Mouse (Mus musculus): ENCODE results near the gene Hist1h4d. TPM values are rescaled to one million over a fixed set of nuclear protein-coding genes. Genes with fewer than 3 reads are reported as not detected.
"Not testable (repeated sequence)": the region's sequence is repeated elsewhere in the genome, so short reads cannot be mapped to it uniquely, and the experiment has no call there.

Gene Hist1h4d
- 19.1 and 20.9 TPM in 2 replicates for polyA plus RNA-seq (2012; rRNA removed)

DNA sequence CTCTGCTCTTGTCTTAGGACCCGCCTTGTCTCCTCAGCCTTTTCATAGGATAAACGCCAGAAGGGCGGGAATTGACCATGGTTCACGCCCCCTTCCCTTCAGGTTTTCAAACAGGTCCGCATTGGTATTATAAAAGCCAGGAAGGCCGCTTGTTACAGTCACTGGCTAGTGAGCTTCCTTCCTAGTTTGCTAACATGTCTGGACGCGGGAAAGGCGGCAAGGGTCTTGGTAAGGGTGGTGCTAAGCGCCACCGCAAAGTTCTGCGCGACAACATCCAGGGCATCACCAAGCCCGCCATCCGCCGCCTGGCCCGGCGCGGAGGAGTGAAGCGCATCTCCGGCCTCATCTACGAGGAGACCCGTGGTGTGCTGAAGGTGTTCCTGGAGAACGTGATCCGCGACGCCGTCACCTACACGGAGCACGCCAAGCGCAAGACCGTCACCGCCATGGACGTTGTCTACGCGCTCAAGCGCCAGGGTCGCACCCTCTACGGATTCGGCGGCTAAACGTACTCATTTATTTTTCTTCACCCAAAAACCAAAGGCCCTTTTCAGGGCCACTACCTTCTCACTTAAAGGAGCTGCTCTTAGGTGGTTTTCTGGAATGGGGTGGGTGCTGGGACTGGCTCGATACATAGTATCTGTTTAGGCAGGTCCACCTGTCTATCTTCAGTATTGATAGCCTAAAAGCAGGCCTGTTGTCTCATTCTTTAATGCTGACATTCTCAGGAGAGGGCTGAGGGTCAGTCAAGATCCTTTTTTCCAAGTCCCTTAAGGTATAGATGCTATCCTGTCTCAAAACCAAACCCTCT, at the start of gene Hist1h4d:
TSS of gene Hist1h4d (plus strand) at position 191 of the 811 bp plus-strand sequence.
- peak; percentile 89 to 94 for DNase-seq (ENCODE audit: low read depth in 1 of 2, low spot score in 2 of 2)
- Histone ChIP-seq H3K27me3 (ENCODE audit: control insufficient read depth, insufficient read depth, low read length) (no peaks in the 10 kb centered on the region), H3K4me1 (ENCODE audit: control insufficient read depth, insufficient read depth, insufficient read length) (peaks cover 4% of the 10 kb centered on the region; the same call in 1 of the 2 replicates), H3K36me3 (ENCODE audit: control insufficient read depth, insufficient read depth, low read length) (no peaks in the 10 kb centered on the region), H3K4me3 (ENCODE audit: extremely low read depth, insufficient read depth, insufficient read length) (peak within 1 kb of the TSS; percentile 58), H3K27ac (ENCODE audit: insufficient read depth, low read length) (peak within 1 kb of the TSS; percentile 57)
- WGBS: under 1% methylated on average over 43 of the region's 43 CpGs
- peak; percentile 99 for TF ChIP-seq POLR2A (IDR thresholded peaks at IDR 0.05; ENCODE audit: low read depth, low read length)
- TF ChIP-seq CTCF (IDR thresholded peaks at IDR 0.05; ENCODE audit: extremely low read depth, insufficient read depth, insufficient read length, insufficient replicate concordance): no peak

DNA sequence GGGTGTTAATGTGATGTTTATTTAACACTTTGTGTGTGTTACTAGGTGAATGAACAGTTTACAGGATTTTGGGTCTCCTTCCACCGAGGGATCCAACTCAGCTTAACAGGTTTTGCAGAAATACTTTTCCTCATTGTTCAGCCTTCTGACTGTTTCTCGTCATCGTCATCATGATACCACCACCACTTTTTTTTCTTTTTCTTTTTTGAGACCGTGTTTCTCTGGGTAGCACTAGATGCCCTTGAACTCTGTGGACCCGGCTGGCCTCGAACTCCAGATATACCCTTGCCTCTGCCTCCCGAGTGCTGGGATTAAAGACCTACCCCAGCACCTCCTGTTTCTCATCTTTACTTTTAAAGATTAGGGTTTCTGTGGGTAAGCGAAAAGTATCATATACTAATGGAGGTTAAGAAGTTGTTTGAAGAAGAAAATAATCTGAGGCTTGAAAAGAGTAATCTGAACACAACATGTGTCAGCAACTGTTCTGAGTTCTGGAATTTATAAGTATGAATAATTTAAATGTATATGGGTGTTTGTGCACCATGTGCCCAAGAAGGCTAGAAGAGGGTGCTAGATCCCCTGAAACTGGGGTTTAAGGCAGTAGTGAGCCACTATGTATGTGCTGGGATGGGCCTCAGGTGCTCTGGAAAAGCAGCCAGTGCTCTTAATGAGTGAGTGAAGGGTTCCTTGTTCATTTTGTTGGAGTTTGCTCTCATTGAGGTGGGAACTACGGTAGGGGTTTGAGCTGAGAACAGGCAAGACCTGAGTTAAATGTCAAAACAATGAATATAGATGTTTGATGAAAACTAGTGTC, 48.9 kb upstream of the Hist1h4d start:
- Histone ChIP-seq H3K4me1 (ENCODE audit: control insufficient read depth, insufficient read depth, insufficient read length) (peaks cover 3% of the 10 kb centered on the region; the same call in 1 of the 2 replicates), H3K27me3 (ENCODE audit: control insufficient read depth, insufficient read depth, low read length) (no peaks in the 10 kb centered on the region), H3K36me3 (ENCODE audit: control insufficient read depth, insufficient read depth, low read length) (no peaks in the 10 kb centered on the region), H3K4me3 (ENCODE audit: extremely low read depth, insufficient read depth, insufficient read length) (no peak overlapping the region), H3K27ac (ENCODE audit: insufficient read depth, low read length) (peak overlapping the region; percentile 20; the same call in 1 of the 2 replicates)
- no peak for DNase-seq (ENCODE audit: low read depth in 1 of 2, low spot score in 2 of 2)
- TF ChIP-seq POLR2A (IDR thresholded peaks at IDR 0.05; ENCODE audit: low read depth, low read length) (no peak), CTCF (IDR thresholded peaks at IDR 0.05; ENCODE audit: extremely low read depth, insufficient read depth, insufficient read length, insufficient replicate concordance) (no peak)
- 22% methylated on average over 9 of the region's 9 CpGs for WGBS

- peak within 1 kb of the TSS; percentile 60 for H3K27ac ChIP-seq (ENCODE audit: insufficient read depth, low read length)
- H3K4me1 ChIP-seq (ENCODE audit: control insufficient read depth, insufficient read depth, insufficient read length); H3K27me3 ChIP-seq (ENCODE audit: control insufficient read depth, insufficient read depth, low read length); H3K36me3 ChIP-seq (ENCODE audit: control insufficient read depth, insufficient read depth, low read length): not testable (repeated sequence)
- H3K4me3 ChIP-seq (ENCODE audit: extremely low read depth, insufficient read depth, insufficient read length): peak within 1 kb of the TSS; percentile 46
- WGBS: under 1% methylated on average over 32 of the region's 53 CpGs
- DNase-seq (ENCODE audit: low read depth in 1 of 2, low spot score in 2 of 2): peak; percentile 51 to 55
Observed at GRCm38 (mm10) chr13:23533560-23534367, 47.6 kb upstream of the Hist1h4d start, which contains the start of gene Hist1h2af. Gene Hist1h2af, plus strand, starts transcription at chr13:23533906.

- Histone ChIP-seq H3K27ac (ENCODE audit: insufficient read depth, low read length) (peak overlapping the region; percentile 11; the same call in 1 of the 2 replicates), H3K36me3 (ENCODE audit: control insufficient read depth, insufficient read depth, low read length) (no peaks in the 10 kb centered on the region), H3K27me3 (ENCODE audit: control insufficient read depth, insufficient read depth, low read length) (no peaks in the 10 kb centered on the region), H3K4me1 (ENCODE audit: control insufficient read depth, insufficient read depth, insufficient read length) (peaks cover 3% of the 10 kb centered on the region; the same call in 1 of the 2 replicates), H3K4me3 (ENCODE audit: extremely low read depth, insufficient read depth, insufficient read length) (peak overlapping the region; percentile 14)
- WGBS: under 1% methylated on average over 15 of the region's 15 CpGs
- no peak for TF ChIP-seq CTCF (IDR thresholded peaks at IDR 0.05; ENCODE audit: extremely low read depth, insufficient read depth, insufficient read length, insufficient replicate concordance)
- no peak for TF ChIP-seq POLR2A (IDR thresholded peaks at IDR 0.05; ENCODE audit: low read depth, low read length)
- no peak for DNase-seq (ENCODE audit: low read depth in 1 of 2, low spot score in 2 of 2)
Observed at GRCm38 (mm10) chr13:23534368-23535131, 46.8 kb upstream of the Hist1h4d start.

- peak; percentile 78 to 86 for DNase-seq (ENCODE audit: low read depth in 1 of 2, low spot score in 2 of 2)
- not testable (repeated sequence) for H3K4me1 ChIP-seq (ENCODE audit: control insufficient read depth, insufficient read depth, insufficient read length); H3K27me3 ChIP-seq (ENCODE audit: control insufficient read depth, insufficient read depth, low read length); H3K36me3 ChIP-seq (ENCODE audit: control insufficient read depth, insufficient read depth, low read length)
- peak within 1 kb of the TSS; percentile 11; the same call in 1 of the 2 replicates for H3K27ac ChIP-seq (ENCODE audit: insufficient read depth, low read length)
- WGBS: under 1% methylated on average over 56 of the region's 62 CpGs
- H3K4me3 ChIP-seq (ENCODE audit: extremely low read depth, insufficient read depth, insufficient read length): peak within 1 kb of the TSS; percentile 59
Observed at GRCm38 (mm10) chr13:23535137-23536075, 46.0 kb upstream of the Hist1h4d start, which contains the start of gene Hist1h3g. Gene Hist1h3g, plus strand, starts transcription at chr13:23535422.

Data from spleen, adult 2 months (tissue).